Mouse (Mus musculus): ENCODE measurements at regions not wholly inside any gene's neighbourhood (a gene's known extent, or its start where the extent isn't known, plus 50 kb on each side); places are given as distances from the start of the nearest gene placed in this dataset.

DNA sequence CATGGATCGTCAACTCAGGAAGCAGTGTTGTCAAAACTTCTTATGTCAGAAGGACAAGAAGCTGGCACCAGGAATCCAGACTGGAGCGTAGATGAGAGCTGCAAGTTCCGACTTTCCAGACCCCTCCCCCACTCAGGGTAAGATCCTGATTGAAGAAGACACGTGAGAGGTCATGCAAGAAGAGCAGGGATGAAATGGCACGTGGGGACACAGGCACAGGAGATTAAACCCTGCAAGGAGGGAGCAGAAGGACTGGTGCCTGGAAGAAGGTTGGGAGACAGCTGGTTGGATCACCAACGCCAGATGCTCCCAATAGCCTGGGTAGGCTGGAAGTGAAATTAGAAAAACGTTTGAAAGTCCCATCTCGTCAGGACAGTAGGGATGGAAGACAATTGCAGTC lies 191.3 kb downstream of the Sox9 start:
- Histone ChIP-seq H3K27ac (no peak overlapping the region), H3K4me3 (no peak overlapping the region)
- no peak for DNase-seq (ENCODE audit: low spot score in 2 of 2)
- TF ChIP-seq CTCF (conservative IDR thresholded peaks at IDR 0.05) = no peak

DNA sequence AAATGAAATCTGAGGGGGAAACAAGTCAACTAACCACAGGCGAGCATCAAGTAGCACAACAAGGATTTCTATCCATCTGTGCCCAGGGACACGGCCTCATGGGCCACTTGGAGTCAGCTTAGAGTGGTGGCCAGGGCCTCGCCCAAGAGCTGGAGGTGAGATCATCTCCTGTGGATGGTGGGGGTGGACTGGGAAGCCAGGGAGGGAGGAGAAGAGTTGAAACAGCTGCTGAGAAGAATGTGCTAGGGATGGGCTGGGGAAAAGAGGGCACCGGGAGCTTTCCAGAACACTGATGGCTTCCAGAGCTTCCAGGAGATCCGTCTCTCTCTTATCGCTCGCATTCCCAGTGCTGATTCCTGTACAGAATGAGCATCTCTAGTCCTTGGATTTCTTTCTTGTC lies 192.9 kb downstream of the Sox9 start:
- no peak for TF ChIP-seq CTCF (conservative IDR thresholded peaks at IDR 0.05)
- Histone ChIP-seq H3K27ac (no peak overlapping the region), H3K4me3 (no peak overlapping the region)
- DNase-seq (ENCODE audit: low spot score in 2 of 2) = no peak

DNA sequence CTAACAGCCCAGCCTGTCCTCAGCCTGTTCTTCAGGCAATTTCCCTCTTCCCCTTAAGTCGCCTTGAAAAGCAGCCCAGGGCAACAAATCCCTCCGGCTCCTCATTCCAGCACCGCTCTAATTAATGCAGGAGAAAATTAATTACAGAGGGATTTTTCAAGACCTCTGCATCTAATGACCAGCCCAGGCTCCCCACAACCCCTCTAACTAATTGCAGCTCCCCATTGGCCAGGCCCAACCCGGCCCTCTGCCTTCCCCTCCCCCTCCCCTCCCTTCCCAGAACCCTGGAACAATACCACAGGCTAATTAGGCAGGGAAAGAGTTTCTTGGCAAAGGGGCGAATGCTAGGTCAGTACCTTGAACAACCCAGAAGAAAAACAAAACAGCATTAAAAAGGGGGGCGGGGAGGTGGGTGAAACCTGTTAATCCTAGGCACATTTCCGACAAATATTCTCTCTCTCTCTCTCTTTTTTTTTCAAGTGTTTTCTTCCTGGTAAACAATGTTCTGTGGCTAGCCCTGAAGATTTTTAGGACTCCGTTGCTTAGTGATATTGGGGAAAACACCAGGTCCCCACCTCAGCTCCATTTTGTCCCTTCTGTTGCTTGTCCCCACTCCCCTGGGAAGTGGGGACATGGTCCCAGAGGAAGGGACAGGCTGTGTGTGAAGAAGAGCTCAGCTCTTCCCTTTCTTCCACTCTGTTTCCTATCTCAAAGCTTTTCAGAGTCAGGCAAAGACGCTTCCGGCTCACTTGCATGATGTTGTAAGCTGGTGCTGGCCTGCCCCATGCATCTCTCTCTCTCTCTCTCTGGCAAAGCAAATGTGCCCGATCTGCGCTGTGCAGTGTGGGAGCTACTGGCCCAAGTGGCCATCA lies 195.1 kb downstream of the Sox9 start:
- no peak for TF ChIP-seq CTCF (conservative IDR thresholded peaks at IDR 0.05)
- Histone ChIP-seq H3K27ac (peak overlapping the region; percentile 85), H3K4me3 (no peak overlapping the region)
- DNase-seq (ENCODE audit: low spot score in 2 of 2) = peak in 1 of 2 experiments; percentile 69

DNA sequence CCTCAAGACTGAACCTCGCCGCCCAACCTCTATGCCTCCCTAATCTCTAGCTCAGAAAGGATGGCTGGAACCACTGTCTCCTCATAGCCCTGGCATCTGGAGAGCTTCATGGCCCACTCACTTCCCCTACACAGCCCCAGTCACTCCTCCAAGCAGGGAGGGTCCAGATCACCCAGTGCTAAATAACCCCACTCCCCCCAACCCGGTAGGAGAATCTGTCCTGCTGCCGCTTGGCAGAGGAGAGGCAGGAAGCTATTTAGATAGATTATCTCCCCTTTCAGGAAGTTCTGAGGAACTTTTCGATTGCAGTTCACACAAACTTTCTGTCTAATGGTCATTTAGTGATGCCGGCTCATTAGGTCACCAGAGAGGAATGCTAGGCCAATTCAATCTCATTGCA lies 196.9 kb downstream of the Sox9 start:
- no peak for TF ChIP-seq CTCF (conservative IDR thresholded peaks at IDR 0.05)
- H3K4me3 ChIP-seq = no peak overlapping the region
- 0 out of 2 replicates have a peak overlapping the region, but pooled peaks have one; percentile 10 for H3K27ac ChIP-seq
- no peak for DNase-seq (ENCODE audit: low spot score in 2 of 2)

DNA sequence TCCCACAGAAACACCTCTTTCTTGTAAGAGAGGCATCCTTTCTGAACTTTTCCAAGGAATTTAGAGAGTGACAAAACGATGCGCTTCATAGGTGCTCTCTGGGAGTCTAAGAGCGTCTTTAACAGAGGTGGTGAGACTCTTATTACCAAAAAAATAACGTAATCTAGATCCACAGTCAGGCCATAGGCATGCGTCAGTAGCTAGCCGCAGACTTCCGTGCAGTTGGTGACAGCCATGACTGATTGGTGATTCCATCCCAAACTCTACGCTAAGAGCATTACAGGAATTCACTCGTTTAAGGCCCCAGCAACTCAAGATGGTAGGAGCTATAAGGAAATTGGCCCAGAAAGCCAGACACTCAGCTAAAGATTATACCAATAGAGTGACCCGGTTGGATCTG lies 197.4 kb downstream of the Sox9 start:
- no peak for DNase-seq (ENCODE audit: low spot score in 2 of 2)
- no peak for TF ChIP-seq CTCF (conservative IDR thresholded peaks at IDR 0.05)
- Histone ChIP-seq H3K4me3 (no peak overlapping the region), H3K27ac (0 out of 2 replicates have a peak overlapping the region, but pooled peaks have one; percentile 10)

DNA sequence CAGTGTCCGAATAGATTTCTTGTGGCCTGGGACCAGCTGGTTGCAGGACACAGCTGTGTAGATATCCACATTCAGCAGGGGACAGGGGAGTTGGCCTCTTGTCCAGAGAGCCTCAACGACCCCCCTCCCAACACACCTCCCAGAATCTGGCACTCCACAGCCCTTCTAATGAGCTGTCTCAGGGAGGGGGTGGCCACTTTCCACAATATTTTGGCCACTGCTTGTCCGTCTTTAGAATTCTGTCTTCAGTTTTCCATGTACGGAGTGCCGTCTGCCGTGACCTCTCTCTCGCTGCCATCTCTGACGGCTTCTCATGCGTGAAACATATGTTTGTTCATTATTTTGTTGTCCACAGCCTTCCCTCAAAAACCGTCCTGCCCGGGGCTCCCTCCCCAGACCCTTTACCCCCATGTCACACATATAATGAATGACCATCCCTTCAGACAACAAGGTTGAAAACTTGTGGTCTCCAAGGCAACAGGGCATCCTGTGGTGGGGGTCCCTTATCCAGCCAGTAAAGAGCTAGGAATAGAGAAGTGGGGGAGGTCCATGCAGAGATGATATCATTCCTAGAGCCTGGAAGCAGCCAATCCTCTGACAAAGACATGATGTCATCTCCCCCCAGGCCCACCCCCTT lies 200.3 kb downstream of the Sox9 start:
- DNase-seq (ENCODE audit: low spot score in 2 of 2) = no peak
- no peak for TF ChIP-seq CTCF (conservative IDR thresholded peaks at IDR 0.05)
- no peak overlapping the region for H3K4me3 ChIP-seq
- H3K27ac ChIP-seq = peak overlapping the region; percentile 59

DNA sequence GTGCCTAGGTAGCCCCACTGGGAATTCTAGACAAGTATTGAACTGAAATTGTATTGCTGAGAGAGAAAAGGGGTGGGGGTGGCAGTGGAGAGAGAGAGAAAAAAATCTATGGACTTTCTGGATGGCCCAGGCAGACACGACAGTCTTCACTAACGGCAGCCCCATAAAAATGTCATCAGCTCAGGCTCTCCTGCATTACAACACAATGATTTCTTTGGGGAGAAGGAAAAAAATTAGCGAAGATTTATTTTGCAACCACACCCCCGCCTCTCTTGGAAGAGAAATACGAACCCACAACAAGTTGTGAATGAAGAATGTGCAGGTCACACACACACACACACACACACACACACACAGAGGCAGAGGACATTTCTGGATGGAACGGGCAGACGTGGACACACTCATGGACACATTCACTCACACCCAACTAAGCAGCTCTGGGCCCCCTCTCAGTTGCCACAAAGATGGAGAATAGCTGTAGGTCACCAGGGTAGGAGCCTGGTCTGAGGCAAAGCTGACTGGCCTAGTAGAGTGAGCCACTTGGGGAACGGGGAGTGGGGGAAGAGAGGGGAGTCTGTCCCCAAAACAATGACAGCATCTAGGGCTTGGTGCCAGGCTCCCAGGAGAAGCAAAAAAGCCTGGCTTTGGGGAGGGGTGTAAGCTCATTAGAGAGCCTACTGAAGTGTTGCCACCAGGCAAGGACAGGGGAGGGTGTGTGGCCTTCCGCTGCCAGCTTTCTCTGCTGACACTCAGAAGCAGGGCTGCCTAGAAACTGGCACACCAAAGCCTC lies 201.0 kb downstream of the Sox9 start:
- Histone ChIP-seq H3K4me3 (no peak overlapping the region), H3K27ac (peak overlapping the region; percentile 61)
- DNase-seq (ENCODE audit: low spot score in 2 of 2) = peak; percentile 54 to 85
- TF ChIP-seq CTCF (conservative IDR thresholded peaks at IDR 0.05) = no peak

DNA sequence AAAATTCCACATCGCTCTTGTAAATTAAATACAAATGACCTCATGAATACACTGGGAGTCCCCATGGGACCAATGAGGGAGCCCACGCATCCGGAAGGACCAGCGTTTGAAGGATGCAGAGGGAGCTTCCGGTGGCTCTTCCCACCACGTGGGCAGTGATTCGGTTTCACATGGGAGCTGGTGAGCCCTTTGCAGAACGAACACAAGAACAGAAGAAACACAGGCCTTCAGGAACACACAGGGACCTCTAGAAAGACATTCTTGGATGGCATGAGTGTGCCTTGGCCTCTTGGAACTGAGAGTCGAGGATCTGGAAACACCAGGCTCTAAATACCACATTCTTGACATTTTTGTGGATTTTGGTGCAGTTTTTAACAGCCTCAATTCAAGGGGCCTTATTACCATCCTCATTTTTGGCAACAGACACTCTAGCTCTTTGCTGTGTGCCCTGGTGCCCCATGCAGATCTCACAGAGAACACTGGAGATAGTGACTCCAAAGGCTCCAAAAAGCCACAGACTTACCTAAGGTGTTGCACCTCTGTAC lies 204.1 kb downstream of the Sox9 start:
- Histone ChIP-seq H3K27ac (no peak overlapping the region), H3K4me3 (no peak overlapping the region)
- DNase-seq (ENCODE audit: low spot score in 2 of 2) = no peak
- TF ChIP-seq CTCF (conservative IDR thresholded peaks at IDR 0.05) = no peak

DNA sequence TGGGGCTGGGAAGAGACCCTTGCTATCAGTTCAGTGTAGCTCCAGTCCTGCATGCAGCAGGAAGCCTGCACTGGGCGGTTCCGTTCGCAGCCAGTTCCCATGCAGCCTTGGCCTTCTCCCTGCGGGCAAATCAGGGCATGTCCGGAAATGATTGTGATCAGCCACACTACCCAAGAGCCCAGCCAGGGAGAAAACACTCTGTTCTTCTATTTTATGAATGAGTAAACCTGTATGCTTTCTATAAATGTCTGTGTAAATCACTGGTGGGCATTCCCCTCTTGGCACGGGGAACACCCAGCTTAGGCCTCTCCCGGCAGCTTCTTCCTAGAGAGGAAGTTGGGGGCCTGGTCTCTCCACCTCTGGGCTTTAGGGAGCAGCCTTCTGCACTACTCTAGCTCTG lies 205.8 kb downstream of the Sox9 start:
- TF ChIP-seq CTCF (conservative IDR thresholded peaks at IDR 0.05) = no peak
- DNase-seq (ENCODE audit: low spot score in 2 of 2) = no peak
- H3K4me3 ChIP-seq = no peak overlapping the region
- H3K27ac ChIP-seq = peak overlapping the region; percentile 18; the same call in 1 of the 2 replicates

DNA sequence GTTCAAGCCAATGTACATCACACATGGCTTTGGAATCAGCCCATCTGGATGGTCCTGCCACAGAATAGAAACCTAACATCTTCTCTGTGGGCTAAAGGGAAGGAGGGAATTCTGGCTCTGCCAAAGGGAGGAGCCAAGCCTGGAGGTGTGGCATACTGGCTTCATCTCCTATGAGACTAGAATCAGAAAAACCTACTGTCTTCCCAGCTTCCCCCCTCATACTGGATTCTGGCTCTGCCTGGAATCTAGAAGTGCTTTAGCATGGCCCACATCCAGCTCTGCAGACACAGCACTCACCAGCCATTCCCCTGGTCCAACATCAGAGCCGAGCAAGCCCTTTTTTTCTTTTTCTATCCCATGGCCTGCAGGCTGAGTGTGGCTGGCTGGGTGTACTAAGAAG lies 206.9 kb downstream of the Sox9 start:
- DNase-seq (ENCODE audit: low spot score in 2 of 2) = peak; percentile 34 to 41
- no peak overlapping the region for H3K4me3 ChIP-seq
- H3K27ac ChIP-seq = peak overlapping the region; percentile 43; the same call in 1 of the 2 replicates
- no peak for TF ChIP-seq CTCF (conservative IDR thresholded peaks at IDR 0.05)

DNA sequence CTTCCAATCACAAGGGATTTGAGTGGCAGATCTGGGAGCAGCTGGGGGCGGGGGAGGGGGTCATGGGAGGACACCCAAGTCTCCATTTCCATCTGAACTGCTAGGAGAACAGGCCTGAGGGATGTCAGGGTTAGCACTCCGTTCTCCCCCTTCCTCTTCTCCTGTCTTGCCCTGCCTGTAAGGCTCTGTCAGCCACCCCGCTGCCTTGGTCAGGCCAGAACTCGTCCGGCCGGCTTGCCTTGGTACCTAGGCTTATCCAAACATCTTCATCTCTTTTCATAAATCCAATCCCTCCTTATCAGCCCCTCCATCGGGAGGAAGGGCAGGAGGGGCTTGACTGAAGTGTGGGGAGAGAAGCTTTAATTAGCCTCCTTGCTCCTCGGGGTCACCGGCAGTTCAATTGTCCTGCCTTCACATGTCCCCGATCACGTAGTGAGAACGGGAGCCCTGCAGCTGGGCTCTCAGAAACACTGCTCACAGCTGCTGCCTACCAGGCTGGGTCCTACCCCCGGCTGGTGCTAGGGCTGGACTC lies 208.0 kb downstream of the Sox9 start:
- DNase-seq (ENCODE audit: low spot score in 2 of 2) = no peak
- Histone ChIP-seq H3K4me3 (no peak overlapping the region), H3K27ac (peak overlapping the region; percentile 6; the same call in 1 of the 2 replicates)
- no peak for TF ChIP-seq CTCF (conservative IDR thresholded peaks at IDR 0.05)

DNA sequence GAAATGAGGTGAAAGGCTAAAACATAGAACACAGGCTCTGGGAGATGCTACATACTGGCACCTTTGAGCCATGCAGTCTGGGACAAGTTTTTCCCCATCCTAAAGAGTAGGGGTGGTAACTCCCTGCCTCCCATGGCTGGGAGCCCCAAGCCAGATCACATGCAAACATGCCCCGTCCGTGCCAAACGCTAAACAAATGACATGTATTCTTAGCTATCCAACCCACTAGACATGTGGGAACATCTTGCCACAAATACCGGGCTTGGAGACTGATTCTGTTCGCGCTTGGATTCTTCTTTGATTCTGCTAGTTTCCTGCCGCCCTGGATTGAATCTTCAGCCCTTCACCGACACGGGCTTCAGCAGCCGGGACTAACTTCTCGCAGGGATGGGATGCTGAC lies 208.7 kb downstream of the Sox9 start:
- H3K27ac ChIP-seq = no peak overlapping the region
- no peak for DNase-seq (ENCODE audit: low spot score in 2 of 2)
- H3K4me3 ChIP-seq = no peak overlapping the region
- TF ChIP-seq CTCF (conservative IDR thresholded peaks at IDR 0.05) = no peak
